Mouse (Mus musculus) lung, postnatal 14 days (tissue): ENCODE measurements around the gene Add1.

Source experiments
- DNase-seq: peaks from one replicate; pipeline ENCODE4 v3.0.0; 2021

The Add1 gene

GRCm38 (mm10) chr5:34573268-34574221, at the start of gene Add1:
Add1 (plus strand) TSS chr5:34573664.
- DNase-seq: peak; percentile 96

- DNase-seq: no peak
These were observed 49.4 kb upstream of the Add1 start for GRCm38 (mm10) chr5:34523958-34524485.

- no peak for DNase-seq
These were observed 49.0 kb upstream of the Add1 start for GRCm38 (mm10) chr5:34524511-34524910.

GRCm38 (mm10) chr5:34525663-34526476, 47.6 kb upstream of the Add1 start, which contains the start of gene Sh3bp2:
Sh3bp2 (plus strand) TSS chr5:34525838.
- DNase-seq: peak; percentile 98

- DNase-seq: no peak
These were observed 47.0 kb upstream of the Add1 start for GRCm38 (mm10) chr5:34526477-34526775.

- DNase-seq: no peak
These were observed 46.1 kb upstream of the Add1 start for GRCm38 (mm10) chr5:34527352-34527751.

GRCm38 (mm10) chr5:34528724-34529123, 44.7 kb upstream of the Add1 start:
- no peak for DNase-seq

GRCm38 (mm10) chr5:34530116-34530515, 43.3 kb upstream of the Add1 start:
- DNase-seq: no peak

GRCm38 (mm10) chr5:34530687-34531086, 42.8 kb upstream of the Add1 start:
- no peak for DNase-seq

GRCm38 (mm10) chr5:34533066-34533465, 40.4 kb upstream of the Add1 start:
- no peak for DNase-seq

- DNase-seq: no peak
These were observed 39.6 kb upstream of the Add1 start for GRCm38 (mm10) chr5:34533820-34534219.

GRCm38 (mm10) chr5:34534776-34535581, 38.5 kb upstream of the Add1 start:
- DNase-seq: no peak

GRCm38 (mm10) chr5:34535831-34536230, 37.6 kb upstream of the Add1 start:
- DNase-seq: no peak

GRCm38 (mm10) chr5:34538079-34538478, 35.4 kb upstream of the Add1 start:
- no peak for DNase-seq

- DNase-seq: peak; percentile 51
These were observed 34.9 kb upstream of the Add1 start for GRCm38 (mm10) chr5:34538527-34538926.

GRCm38 (mm10) chr5:34539121-34539520, 34.3 kb upstream of the Add1 start:
- no peak for DNase-seq

- DNase-seq: no peak
These were observed 31.3 kb upstream of the Add1 start for GRCm38 (mm10) chr5:34542166-34542565.

GRCm38 (mm10) chr5:34543114-34543513, 30.4 kb upstream of the Add1 start:
- DNase-seq: peak; percentile 18

GRCm38 (mm10) chr5:34547410-34547809, 26.1 kb upstream of the Add1 start:
- DNase-seq: peak; percentile 52

GRCm38 (mm10) chr5:34549135-34549482, 24.4 kb upstream of the Add1 start:
- peak; percentile 7 for DNase-seq

- peak; percentile 50 for DNase-seq
These were observed 23.8 kb upstream of the Add1 start for GRCm38 (mm10) chr5:34549483-34550221.

- DNase-seq: no peak
These were observed 23.2 kb upstream of the Add1 start for GRCm38 (mm10) chr5:34550251-34550650.
